Mouse (Mus musculus) myocyte (in vitro differentiated cells): Measurements from ENCODE around the gene Slit3.

Source experiments
- MYOD1 ChIP-seq, 3 experiments: IDR thresholded peaks; one replicate each; pipeline ENCODE4 v1.6.1; 2011; ENCODE audit warnings: control low read depth in 2 of 3, low read depth in 2 of 3, mild to moderate bottlenecking in 2 of 3, moderate library complexity in 1 of 3; ENCODE audit not compliant: insufficient read length in 2 of 3, control insufficient read depth in 1 of 3
- SRF ChIP-seq: IDR thresholded peaks from one replicate; pipeline ENCODE4 v1.6.1; 2011; ENCODE audit warnings: low read depth; ENCODE audit not compliant: control insufficient read depth, insufficient read length

DNA sequence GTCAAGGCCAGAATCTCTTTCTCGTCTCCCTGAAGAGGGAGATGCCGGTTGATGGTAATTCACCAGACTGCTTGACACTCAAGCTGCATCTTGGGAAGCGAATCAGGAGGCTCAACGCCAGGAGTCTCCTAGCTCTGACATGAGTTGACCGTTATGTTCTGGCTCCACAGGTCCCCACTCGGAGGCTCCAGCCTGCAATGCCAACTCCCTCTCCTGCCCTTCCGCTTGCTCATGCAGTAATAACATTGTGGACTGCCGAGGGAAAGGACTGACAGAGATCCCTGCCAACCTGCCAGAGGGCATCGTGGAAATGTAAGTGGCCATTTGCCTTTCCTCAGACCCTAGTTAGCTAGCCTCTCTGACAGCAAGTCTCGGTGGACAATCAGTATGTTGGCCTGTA is 457.8 kb downstream of the Slit3 start:
- no peak for TF ChIP-seq SRF
- TF ChIP-seq MYOD1 (IDR thresholded peaks at IDR 0.05; ENCODE audit: control insufficient read depth in 1 of 3, insufficient read length in 2 of 3, low read depth in 2 of 3): no peak
